Mouse (Mus musculus) heart, adult 11 months (tissue): ENCODE data around the gene Avpi1.

Source experiments
- DNase-seq: peaks from one replicate; pipeline ENCODE4 v3.0.0; 2022

Avpi1 gene

DNA sequence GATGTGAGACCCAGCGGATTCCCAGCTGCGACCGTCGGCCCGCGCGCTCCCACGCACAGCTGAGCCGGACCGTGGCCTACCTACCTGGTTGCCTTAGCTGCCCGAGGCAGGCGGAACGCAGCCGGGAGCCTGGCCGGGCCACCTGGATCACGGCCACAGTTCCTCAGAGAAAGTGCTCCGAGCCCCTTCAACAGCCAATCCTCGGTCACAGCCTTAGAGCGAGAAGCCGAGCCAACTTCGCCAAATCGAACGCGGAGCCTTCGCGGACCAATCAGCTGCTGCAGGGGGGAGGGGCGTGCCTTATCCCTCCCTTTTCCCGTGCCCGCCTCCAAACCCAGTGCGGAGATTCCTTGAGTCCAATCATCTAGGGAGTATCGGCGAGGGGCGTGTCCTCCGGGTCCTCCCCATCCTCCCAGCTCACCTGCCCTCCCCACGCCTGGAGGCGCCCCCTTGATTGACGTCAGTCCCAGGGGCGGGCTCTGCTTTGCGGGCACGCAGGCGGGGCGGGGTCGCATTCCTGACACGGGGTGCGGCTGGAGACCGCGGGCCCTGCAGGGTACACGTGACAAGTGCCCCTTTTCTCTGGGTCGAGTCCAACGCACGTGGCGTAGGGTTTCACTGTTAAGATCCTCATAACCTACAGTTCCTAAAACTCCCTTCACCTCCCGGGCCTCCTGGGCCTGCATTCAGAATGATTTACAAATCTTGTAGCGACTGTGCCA is at the start of gene Avpi1:
TSS of gene Avpi1 (minus strand) at position 273 of the 722 bp plus-strand sequence.
- DNase-seq = peak; percentile 100

DNA sequence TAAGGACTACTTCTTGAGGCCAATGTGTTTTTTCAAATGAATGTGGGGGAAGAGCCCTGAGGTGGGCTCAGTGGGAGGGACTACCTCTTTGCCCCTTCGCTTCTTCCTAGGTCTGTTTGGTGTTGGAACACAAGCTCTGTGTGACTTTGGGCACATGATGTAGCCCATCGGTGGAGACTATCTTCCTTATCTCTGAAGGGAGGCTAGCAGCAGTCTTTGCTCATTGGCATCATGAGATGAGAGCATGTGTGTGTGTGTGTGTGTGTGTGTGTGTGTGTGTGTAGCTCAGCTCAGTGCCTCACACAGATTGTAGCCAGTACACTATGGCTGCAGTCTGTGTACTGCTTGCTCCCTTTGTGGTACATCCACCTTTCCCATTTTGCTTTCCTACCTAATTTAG is 48.6 kb upstream of the Avpi1 start:
- no peak for DNase-seq

DNA sequence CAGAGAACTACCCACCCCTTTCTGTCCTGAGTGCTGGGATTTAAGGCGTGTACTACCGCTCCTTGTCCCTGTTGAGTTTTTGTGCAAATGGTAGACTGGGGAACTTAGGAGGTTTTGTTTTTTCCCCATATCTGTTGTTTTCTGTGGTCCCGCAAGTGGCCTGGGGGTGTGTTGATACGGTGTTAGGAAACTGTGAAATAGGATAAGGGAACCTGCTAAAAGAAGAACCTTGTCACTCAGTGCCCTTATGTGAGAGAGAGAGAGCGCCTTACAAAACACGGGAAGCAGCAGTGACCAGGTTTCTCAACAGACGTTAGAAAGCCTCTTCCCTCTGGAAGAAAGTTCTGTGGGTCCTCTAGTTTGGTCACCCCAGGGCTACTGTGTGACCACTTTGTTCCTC is 48.0 kb upstream of the Avpi1 start:
- DNase-seq = no peak

DNA sequence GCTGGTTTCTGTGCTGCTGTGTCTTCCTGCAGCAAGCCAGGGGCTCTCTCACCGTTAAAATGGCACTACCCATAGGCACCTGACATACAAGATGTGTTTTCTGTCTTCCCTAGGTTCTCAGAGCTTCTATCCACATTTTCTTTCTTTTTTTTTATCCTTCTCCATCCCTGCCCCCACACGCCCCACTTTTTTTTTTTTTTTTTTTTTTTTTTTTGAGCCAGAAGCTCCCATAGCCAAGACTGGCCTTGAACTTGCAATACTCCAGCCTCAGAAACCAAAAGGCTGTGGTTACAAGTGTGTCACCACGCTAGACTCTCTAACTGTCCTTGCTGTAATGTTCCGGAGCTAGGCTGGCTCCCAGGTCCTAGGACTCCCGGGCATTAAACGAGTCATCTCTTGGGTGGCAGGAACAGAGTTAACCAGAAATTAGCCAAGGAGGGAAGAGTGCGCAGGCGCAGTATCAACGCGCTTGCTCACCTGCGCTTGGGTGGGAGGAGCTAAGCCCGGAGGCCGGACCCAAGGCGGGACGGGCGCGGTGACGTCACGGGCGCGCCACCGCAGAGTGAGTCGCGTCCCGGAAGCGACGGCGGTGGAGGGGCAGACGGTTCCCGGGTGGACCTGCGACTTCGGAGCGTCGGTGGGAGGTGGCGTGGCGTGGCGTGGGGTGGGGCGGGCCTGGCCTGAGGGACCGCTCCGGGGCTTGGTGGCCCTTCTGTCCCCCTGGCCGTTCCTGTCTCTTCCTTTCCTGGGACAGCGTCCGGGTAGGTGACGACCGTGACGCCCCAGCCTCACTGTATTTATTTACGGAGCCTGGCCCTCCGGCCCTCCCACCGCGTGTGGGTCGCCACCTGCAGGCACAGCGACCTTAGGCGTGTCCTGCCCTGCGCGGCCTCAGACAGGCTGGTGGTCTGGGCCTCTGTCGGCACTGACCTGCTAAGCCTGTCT is 41.4 kb upstream of the Avpi1 start:
- peak; percentile 99 for DNase-seq

DNA sequence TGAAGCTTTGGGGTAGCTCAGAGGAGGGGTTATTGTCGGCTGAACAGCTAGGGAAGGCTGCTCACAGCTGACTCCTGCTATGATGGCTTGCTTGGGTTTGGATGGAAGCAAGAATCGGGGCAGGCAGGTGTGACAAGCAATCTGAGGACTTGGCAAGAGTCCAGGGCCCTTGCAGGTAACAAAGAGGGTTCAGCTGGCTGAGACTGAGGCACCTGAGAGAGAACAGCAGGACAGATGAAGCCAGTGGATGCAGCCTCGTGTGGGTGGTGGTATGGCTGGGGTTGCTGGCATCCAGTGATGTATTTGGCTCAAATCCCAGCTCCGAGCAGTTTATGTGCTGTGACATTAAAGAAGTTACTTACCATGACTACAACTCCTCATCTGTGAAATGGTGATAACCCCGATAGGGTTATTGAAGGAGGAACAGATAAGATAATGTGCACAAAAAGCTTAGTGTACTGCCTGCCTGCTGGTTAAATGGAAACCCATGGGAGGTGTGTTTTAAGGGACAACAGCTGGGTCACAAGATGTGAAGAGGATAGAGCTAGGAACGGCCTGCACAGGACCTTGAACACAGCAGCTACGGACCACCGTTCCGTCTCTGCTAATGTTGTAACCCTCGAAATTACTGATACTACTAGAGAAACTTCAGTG is 40.6 kb upstream of the Avpi1 start:
- peak; percentile 93 for DNase-seq

DNA sequence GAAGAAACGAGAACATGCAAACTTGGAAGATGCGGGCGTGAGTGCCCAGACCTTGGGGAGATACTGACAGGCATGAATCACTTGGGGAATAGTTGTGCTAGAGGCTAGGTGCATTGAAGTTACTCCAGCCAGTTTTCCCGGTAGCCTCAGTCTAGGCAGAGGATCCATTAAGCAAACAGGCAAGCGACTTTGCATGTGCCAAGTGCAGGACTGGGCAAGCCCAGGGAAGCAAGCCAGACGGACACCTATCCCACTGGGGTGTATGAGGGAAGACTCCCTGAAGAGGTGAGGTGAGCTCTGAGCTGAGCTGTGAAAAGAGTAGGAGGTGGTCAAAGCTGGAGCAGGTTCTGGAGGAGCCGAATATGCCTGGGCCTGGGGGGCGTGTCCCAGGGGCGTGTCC is 38.6 kb upstream of the Avpi1 start:
- no peak for DNase-seq

DNA sequence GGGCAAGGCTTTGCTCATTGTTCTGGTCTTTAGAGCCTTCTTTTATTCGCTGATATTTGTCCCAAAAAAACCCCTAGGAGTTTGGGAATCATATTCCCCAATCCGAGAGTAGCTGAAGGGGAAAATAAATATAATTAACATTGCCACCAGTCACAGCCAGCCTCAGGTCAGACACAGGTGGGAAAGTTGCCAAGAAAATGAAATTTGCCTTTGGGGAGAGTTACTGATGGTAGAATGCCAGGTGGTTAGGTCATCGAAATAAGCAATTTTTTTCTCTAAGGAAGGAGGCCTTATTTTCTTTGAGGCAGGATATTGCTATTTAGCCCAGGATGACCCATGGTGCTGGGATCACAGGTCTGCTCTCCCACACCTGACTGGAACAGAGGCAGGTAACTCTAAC is 37.9 kb upstream of the Avpi1 start:
- DNase-seq = no peak

DNA sequence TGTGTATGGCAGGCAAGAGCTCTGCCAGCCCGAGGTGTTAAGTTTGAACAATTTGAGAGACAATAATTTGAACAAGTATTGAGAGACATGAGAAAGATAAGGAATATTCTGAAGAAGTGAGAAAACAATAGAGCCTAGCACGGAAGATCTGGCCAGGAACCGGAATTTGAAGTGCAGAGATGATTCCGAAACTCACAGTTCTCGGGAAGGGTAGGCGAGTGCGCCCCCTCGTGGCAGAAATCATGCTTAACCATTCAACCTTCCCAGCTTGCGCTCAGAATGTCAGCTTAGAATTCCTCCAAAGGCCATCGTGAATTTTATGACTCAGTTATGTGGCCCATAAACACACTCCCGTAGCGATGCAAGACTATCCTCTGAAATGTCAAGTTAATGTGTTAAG is 37.3 kb upstream of the Avpi1 start:
- DNase-seq = no peak

DNA sequence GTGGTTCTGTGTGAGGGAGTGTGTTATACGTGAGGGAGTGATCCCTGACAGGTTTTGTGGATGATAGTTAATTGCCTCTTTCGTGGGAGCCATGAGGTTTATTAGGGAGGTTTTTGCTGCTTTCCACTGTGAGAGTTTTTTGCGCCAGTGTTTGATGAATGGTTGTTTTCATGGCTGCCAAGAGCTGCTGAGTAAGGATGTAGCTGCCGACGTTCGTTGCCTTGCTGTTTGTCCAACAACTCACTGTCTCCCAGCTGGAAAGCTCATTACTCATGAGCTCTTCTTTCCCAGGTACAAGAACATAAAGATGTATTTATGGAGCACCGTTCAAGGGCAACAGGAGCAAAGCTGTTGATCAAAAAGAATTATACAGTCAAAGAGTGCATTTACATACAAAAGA is 35.3 kb upstream of the Avpi1 start:
- DNase-seq = no peak

DNA sequence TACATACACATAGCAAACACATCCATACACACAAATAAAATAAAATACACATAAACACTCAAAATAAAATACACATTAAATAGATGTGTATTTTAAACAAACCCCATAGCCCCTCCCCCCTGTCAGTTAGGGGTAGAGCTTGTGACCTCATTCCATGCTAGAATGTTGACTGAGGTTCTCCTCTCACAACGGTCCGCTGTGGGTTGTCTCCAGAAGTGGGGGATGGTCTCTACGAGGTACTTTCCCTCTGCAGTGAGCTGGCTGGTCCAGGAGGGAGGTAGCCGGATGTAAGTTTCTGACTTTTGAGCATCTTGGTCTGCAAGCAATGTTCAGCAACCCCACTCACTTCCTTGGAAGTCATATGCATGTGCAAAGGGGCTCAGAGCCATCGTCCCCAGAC is 34.9 kb upstream of the Avpi1 start, which contains the start of gene Zfyve27:
TSS of gene Zfyve27 (plus strand) at position 188 of the 400 bp plus-strand sequence.
- no peak for DNase-seq

DNA sequence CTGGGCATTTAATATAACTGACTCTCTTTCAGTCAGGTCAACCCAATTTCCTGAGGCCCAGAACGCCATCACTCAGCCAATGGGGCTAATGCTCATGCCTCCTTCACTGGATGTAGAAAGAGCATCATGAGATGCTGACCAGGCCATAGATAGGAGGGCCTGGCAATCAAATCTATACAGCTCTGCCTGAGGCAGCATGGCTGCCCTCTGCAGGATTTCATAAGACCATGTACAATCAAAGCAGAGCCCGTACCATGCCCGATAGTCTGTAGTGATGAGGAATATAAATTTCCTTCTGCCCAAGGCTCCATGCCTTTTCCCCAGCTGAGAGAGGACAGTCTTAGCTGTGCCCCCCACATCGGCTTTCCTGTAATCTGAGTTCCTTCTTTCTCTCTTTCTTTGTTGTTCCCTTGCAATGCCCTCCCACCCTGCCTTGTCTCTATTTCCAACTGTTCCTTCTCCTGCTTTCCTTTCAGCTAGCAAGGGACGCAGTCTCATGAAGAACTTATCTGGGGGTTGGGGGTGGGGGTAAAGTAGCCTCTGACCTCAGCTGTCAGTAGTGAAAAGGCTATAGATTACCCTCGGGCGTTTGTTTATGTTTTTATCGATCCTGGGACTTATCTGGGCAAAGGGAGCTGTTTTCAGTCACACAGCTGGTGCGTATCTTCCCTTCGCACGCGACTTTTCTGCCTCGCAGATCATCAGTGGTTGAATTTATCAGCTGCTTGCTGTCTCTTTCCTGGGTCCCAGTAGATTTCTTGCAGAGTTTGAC is 29.6 kb upstream of the Avpi1 start:
- no peak for DNase-seq

DNA sequence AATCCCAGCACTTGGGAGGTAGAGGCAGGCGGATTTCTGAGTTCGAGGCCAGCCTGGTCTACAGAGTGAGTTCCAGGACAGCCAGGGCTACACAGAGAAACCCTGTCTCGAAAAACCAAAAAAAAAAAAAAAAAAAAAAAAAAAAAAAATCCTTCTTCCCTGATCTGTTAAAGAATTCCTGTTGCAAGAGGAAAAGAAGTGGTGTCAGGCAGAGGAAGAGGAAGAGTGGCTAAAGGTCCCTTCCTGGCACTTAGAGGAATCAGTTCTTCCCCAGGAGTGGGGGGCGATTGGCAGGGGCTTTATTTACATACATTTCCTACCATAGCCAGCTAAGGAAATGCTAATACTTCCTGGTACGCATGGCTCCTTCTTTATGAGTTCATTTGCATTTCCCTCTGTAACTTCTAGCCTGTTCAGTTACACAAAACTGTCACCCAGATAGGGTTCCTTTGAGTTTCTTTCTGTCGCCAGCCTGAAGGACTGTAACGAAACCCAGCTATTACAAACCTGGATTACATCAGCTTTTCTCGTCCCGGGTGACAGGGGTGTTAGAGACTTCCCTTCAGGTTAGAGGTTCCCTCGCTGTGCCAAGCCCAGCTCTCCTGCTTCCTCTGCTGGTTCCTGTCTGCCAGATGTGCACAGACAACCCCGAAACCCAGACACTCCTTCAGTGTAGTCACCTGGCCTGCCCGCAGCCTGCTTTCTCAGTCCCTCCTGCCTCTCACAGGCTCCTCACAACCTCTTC is 28.8 kb upstream of the Avpi1 start:
- no peak for DNase-seq

DNA sequence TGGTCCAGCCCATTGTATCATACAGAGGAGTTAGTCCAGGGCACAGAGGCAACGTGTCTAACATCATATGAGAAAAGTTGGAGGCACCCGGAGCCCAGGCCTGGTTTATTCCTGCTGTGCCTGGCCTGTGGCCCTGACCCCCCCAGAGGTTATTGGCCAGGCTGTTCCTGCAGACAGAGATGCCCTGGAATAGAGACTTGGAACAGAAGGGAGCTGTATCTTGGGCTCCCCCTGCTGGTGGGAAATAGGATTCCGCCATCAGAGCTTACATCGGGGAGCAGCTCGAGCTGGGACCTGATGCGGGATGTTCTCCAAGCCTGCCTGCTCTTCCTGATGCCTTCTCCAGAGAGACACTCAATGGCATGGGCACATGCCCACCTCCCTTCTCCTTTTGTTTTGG is 23.1 kb upstream of the Avpi1 start:
- peak; percentile 99 for DNase-seq

DNA sequence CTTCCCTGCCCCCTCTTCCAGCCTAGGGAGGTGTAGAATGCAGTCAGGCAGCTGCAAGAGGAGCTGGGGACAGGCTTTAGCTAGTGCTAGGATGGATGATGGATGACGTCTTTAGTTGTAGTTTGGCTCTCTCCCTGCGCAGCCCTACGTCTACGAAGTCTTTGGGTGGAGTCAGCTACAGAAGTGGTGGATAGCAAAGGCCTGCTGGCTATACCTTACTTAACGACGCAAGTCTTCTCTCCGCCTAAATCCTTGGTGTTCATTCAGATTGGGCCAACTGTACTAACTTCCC is 19.7 kb upstream of the Avpi1 start:
- DNase-seq = no peak

DNA sequence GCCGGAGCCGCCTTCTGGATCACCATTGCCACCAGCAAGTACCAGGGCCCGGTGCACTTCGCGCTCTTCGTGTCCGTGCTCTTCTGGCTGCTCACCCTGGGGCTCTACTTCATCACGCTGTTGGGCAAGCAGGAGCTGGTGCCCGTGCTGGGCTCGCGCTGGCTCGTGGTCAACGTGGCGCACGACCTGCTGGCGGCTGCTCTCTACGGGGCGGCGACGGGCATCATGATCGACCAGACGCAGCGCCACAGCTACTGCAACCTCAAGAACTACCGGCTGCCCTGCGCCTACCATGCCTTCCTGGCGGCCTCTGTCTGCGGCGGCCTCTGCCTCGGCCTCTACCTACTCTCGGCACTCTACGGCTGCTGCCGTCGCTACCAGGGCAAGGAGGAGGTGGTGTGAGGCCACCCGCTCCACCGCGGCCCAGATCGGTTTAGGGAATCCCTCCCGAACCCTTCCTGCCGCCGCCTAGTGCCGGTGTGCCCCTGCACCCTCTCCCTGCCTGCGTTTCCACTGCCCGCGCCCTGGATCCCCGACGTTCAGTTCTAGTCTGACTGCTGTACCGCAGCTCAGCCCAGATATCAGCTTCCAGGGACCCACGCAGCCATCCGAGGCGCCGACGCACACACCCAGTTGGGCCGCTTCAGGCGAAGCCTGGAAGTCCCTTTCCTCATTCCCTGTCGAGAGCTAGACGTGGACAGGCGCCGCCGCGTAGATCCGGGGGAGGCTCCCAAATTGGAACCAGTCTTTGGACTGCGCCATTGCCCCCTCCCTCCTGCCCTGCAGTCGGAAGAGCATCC is 19.1 kb upstream of the Avpi1 start:
- peak; percentile 98 for DNase-seq

DNA sequence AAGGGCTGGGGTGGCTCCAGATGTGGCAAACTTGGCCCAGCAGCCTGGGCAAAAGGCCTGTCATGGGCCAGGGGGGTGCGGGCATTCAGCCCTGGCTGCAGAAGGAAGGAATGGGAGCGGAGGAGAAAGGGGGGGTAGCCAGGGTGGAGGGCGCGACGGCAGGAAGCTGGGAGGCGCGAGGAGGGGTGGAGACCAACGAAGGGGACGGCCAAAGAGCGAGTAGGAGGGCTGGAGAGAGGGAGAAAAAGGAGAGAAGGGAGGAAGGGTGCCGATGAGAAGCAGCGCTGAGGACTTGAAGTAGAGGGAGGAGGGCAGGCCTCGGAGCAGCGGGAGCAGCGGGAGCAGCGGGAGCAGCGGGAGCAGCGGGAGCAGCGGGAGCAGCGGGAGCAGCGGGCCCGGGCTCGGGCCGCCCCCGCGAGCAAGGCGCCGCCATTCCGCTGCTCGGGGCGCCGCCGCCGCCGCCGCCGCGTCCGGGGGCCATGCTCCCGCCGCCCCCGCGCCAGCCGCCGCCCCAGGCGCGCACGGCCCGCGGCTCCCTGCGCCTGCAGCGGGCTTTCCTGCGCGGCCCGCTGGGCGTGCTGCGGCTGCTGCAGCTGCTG is 18.4 kb upstream of the Avpi1 start, which contains the start of gene Marveld1:
TSS of gene Marveld1 (plus strand) at position 231 of the 599 bp plus-strand sequence.
- peak; percentile 99 for DNase-seq

DNA sequence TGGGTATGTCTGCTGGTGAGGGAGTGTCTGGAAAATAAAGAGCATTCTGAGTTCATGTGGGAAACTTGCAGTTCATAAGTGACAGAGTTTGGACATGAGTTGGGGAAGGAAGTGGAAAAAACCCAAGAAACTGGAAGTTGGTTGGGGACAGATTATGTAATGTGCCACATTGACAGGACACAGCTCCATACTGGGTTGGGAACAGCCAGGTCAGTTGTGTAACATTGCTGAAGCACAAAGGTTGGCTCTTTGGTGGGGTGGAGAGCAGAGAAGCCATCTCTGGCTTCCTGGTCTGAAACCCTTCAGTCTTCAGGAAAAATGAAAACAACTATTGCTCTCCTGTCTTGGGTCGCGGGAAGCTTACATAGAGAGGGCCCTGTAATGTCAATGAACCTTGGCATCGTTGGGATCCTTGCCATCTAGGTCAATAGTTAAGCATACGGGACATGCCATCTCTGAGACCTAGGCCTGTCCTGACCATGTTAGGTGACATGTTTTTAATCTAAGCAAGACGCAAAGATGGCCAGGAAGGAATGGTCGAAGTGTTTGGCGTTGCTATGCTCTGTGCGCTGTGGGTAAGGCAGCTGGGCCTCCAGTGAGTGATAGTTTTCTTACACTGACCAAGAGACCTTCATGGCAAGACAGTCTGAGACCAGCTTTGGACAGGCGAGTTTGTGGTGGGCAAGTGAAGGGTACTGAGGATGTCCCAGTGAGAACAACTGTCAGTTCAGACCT is 17.6 kb upstream of the Avpi1 start:
- peak; percentile 97 for DNase-seq

DNA sequence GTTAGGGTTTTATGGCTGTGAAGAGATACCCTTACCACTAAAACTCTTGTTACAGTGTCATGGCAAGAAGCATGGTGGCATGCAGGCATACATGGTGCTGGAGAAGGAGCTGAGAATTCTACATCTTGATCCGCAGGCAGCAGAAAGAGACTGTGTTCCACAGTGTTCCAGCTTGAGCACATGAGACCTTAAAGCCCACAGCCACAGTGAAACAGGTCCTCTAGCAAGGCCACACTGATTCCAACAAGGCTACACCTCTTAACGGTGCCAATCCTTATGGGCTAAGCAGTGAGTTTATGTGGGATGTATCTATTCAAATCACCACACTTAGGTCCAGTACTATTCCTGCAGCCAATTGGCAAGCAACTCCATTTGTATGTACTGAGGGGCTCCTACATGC is 16.9 kb upstream of the Avpi1 start:
- peak; percentile 90 for DNase-seq

DNA sequence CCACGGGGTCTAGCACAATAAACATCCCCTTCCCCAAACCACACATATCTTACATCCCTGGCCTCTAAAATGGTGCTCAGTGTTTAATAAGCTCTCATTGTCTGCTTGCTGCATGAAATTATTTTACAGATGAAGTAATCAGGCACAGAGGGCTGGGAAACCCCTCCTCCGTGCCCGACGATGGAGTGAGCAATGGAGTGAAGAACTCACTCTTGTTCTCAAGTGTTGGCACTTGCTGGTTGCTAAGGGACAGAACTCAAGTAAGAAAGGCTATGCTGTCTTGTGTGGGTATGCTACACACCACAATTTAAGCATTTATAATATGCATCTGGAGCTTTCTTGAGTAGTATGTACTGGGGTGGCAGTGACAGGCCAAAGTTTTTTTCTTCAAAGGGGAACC is 16.4 kb upstream of the Avpi1 start:
- DNase-seq = no peak

DNA sequence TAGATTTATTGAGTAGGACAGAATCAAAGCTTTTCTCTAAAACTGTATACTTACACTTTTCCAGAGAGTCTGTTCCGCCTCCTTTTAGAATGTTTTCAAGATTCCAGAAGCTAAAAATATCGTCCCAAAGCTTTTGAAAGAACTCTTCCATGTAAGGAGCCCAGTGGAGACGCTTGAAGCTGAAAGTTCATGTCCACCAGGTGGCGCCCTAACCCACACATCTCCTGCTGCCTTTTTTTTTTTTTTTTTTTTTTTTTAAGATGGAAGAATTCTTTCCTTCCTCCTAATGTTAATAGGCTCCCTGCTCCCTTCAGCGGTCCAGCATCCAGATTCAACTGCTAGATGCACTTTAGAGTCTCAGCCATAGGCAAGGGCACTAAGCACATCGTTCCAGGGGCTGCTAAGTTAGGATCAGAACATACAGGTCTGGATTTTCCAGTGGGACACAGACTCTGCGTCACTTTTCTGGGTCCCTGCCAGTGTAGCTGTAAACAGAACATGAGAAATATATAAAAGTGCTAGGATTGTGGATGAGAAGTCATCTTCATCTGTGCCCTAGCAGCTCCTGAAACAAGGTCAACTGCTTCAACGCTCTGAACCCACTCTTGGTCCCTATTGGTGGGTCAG is 15.8 kb upstream of the Avpi1 start:
- DNase-seq = peak; percentile 97
